Mouse (Mus musculus) embryonic facial prominence, embryonic 14.5 days (tissue): Measurements from ENCODE around the gene Iffo1. TPM values are rescaled to one million over a fixed set of nuclear protein-coding genes. Genes with fewer than 3 reads are reported as not detected.

Experiments
- ATAC-seq: fragments of 200-750 bp; cut with Nextera tagmentation; 2 replicates; pipeline ENCODE4 v1.8.0; 2017; ENCODE audit warnings: low read depth, moderate number of reproducible peaks, moderate TSS enrichment
- DNase-seq: peaks from one replicate; pipeline ENCODE4 v3.0.0-alpha.2; 2015; ENCODE audit warnings: low spot score
- H3K27ac ChIP-seq: fragments of 300-500 bp; sonication (generic); replicated peaks from 2 replicates; pipeline ENCODE4 v1.5.1; 2014; ENCODE audit warnings: low read depth, mild to moderate bottlenecking, low read length, moderate library complexity
- H3K27me3 ChIP-seq: fragments of 300-500 bp; sonication (generic); replicated peaks from 2 replicates; pipeline ENCODE4 v1.6.1; 2014; ENCODE audit warnings: low read length; ENCODE audit not compliant: control insufficient read depth, insufficient read depth
- H3K36me3 ChIP-seq: fragments of 300-500 bp; sonication (generic); 2 replicates; pipeline ENCODE4 v1.6.1; 2014; ENCODE audit warnings: low read length, mixed read lengths; ENCODE audit not compliant: control insufficient read depth, insufficient read depth
- H3K4me1 ChIP-seq: fragments of 300-500 bp; sonication (generic); 2 replicates; pipeline ENCODE4 v1.6.1; 2014; ENCODE audit warnings: antibody characterized with exemption, low read length; ENCODE audit not compliant: control insufficient read depth, insufficient read depth
- H3K4me2 ChIP-seq: fragments of 300-500 bp; sonication (generic); 2 replicates; pipeline ENCODE4 v1.6.1; 2014; ENCODE audit warnings: low read depth, mild to moderate bottlenecking, low read length, moderate library complexity, mixed read lengths
- H3K4me3 ChIP-seq: fragments of 300-500 bp; sonication (generic); 2 replicates; pipeline ENCODE4 v1.5.1; 2014; ENCODE audit warnings: low read depth, mild to moderate bottlenecking, low read length
- H3K9ac ChIP-seq: fragments of 300-500 bp; sonication (generic); 2 replicates; pipeline ENCODE4 v1.6.1; 2014; ENCODE audit warnings: low read depth, mild to moderate bottlenecking, low read length, moderate library complexity, mixed read lengths
- H3K9me3 ChIP-seq: fragments of 300-500 bp; sonication (generic); 2 replicates; pipeline ENCODE4 v1.6.1; 2016; ENCODE audit warnings: low read length; ENCODE audit not compliant: control insufficient read depth
- WGBS: fragments of 180-500 bp; shearing (Covaris S2); extraction: QIAGEN DNeasy Blood & Tissue Kit; methylation state at CpG from one replicate; pipeline ENCODE4 v1.1.7; 2014; 5-methylcytosine and 5-hydroxymethylcytosine counted together
- polyA plus RNA-seq: library from polyadenylated mRNA; unstranded; fragments of >200 nt; fragmentation: Nextera tagmentation; extraction: Ambion mirVana; gene quantifications from 2 replicates; pipeline ENCODE4 v1.2.1, GENCODE M21; 2014

Iffo1 gene
- polyA plus RNA-seq, 1 experiment from 2014 or later, result 43.7 TPM

- no peak overlapping the region for H3K4me2 ChIP-seq
- H3K9ac ChIP-seq, result no peak overlapping the region
- no peaks in the 10 kb centered on the region for H3K4me1 ChIP-seq
- H3K36me3 ChIP-seq, result peaks cover 35% of the 10 kb centered on the region
- H3K4me3 ChIP-seq, result no peak overlapping the region
- H3K27ac ChIP-seq, result no peak overlapping the region
- DNase-seq, result no peak
- H3K27me3 ChIP-seq, result no peaks in the 10 kb centered on the region
- 85% methylated on average over 4 of the region's 4 CpGs for WGBS
- H3K9me3 ChIP-seq, result no peaks in the 10 kb centered on the region
- no peak for ATAC-seq
Measured at GRCm38 (mm10) chr6:125153682-125154081, 8.6 kb downstream of the Iffo1 start.

- H3K4me3 ChIP-seq, result no peak overlapping the region
- no peaks in the 10 kb centered on the region for H3K9me3 ChIP-seq
- H3K27me3 ChIP-seq, result no peaks in the 10 kb centered on the region
- DNase-seq, result peak; percentile 56
- no peak overlapping the region for H3K4me2 ChIP-seq
- peaks cover 44% of the 10 kb centered on the region for H3K36me3 ChIP-seq
- H3K4me1 ChIP-seq, result no peaks in the 10 kb centered on the region
- no peak for ATAC-seq
- no peak overlapping the region for H3K9ac ChIP-seq
- no peak overlapping the region for H3K27ac ChIP-seq
Measured at GRCm38 (mm10) chr6:125154550-125154949, 9.5 kb downstream of the Iffo1 start.

- Histone ChIP-seq H3K27me3 (no peaks in the 10 kb centered on the region), H3K36me3 (peaks cover 50% of the 10 kb centered on the region), H3K27ac (no peak overlapping the region), H3K9ac (no peak overlapping the region), H3K9me3 (no peaks in the 10 kb centered on the region), H3K4me2 (no peak overlapping the region), H3K4me1 (no peaks in the 10 kb centered on the region), H3K4me3 (no peak overlapping the region)
- DNase-seq (no peak), ATAC-seq (no peak)
- WGBS, result 85% methylated on average over 8 of the region's 8 CpGs
Measured at GRCm38 (mm10) chr6:125155262-125155661, 10.2 kb downstream of the Iffo1 start.

- H3K4me2 ChIP-seq, result no peak overlapping the region
- H3K9ac ChIP-seq, result no peak overlapping the region
- no peak overlapping the region for H3K4me3 ChIP-seq
- DNase-seq (no peak), ATAC-seq (no peak)
- no peaks in the 10 kb centered on the region for H3K27me3 ChIP-seq
- H3K27ac ChIP-seq, result no peak overlapping the region
- peaks cover 58% of the 10 kb centered on the region for H3K36me3 ChIP-seq
- WGBS, result 90% methylated on average over 3 of the region's 3 CpGs
- no peaks in the 10 kb centered on the region for H3K9me3 ChIP-seq
- no peaks in the 10 kb centered on the region for H3K4me1 ChIP-seq
Measured at GRCm38 (mm10) chr6:125156491-125156890, 11.4 kb downstream of the Iffo1 start.

- H3K27ac ChIP-seq, result peak overlapping the region; percentile 68
- peaks cover 61% of the 10 kb centered on the region for H3K36me3 ChIP-seq
- ATAC-seq, result peak; percentile 69
- 0 out of 2 replicates have a peak overlapping the region, but pooled peaks have one; percentile 5 for H3K9ac ChIP-seq
- WGBS, result 52% methylated on average over 7 of the region's 7 CpGs
- no peak overlapping the region for H3K4me3 ChIP-seq
- no peak overlapping the region for H3K4me2 ChIP-seq
- H3K27me3 ChIP-seq, result no peaks in the 10 kb centered on the region
- no peaks in the 10 kb centered on the region for H3K4me1 ChIP-seq
- H3K9me3 ChIP-seq, result no peaks in the 10 kb centered on the region
- peak; percentile 86 for DNase-seq
Measured at GRCm38 (mm10) chr6:125156903-125157614, 12.0 kb downstream of the Iffo1 start.

GRCm38 (mm10) chr6:125158944-125159492 lies 14.0 kb downstream of the Iffo1 start:
- 83% methylated on average over 15 of the region's 15 CpGs for WGBS
- Histone ChIP-seq H3K36me3 (peaks cover 61% of the 10 kb centered on the region), H3K4me1 (peaks cover 3% of the 10 kb centered on the region; the same call in 1 of the 2 replicates), H3K9me3 (no peaks in the 10 kb centered on the region), H3K4me3 (no peak overlapping the region), H3K27me3 (no peaks in the 10 kb centered on the region), H3K4me2 (no peak overlapping the region), H3K27ac (no peak overlapping the region), H3K9ac (no peak overlapping the region)
- DNase-seq (no peak), ATAC-seq (no peak)

GRCm38 (mm10) chr6:125159773-125160557 lies 14.9 kb downstream of the Iffo1 start:
- H3K36me3 ChIP-seq, result peaks cover 66% of the 10 kb centered on the region
- peaks cover 7% of the 10 kb centered on the region; the same call in 1 of the 2 replicates for H3K4me1 ChIP-seq
- WGBS, result 77% methylated on average over 7 of the region's 7 CpGs
- no peak for DNase-seq
- H3K4me2 ChIP-seq, result no peak overlapping the region
- no peak overlapping the region for H3K4me3 ChIP-seq
- ATAC-seq, result no peak
- H3K27me3 ChIP-seq, result no peaks in the 10 kb centered on the region
- H3K9me3 ChIP-seq, result no peaks in the 10 kb centered on the region
- H3K9ac ChIP-seq, result no peak overlapping the region
- H3K27ac ChIP-seq, result peak overlapping the region; percentile 33; the same call in 1 of the 2 replicates

GRCm38 (mm10) chr6:125160558-125160853 lies 15.5 kb downstream of the Iffo1 start:
- WGBS, result 57% methylated on average over 10 of the region's 10 CpGs
- Histone ChIP-seq H3K27me3 (no peaks in the 10 kb centered on the region), H3K4me1 (peaks cover 7% of the 10 kb centered on the region; the same call in 1 of the 2 replicates), H3K36me3 (peaks cover 61% of the 10 kb centered on the region), H3K4me2 (no peak overlapping the region), H3K9ac (no peak overlapping the region), H3K9me3 (no peaks in the 10 kb centered on the region), H3K4me3 (no peak overlapping the region), H3K27ac (peak overlapping the region; percentile 33; the same call in 1 of the 2 replicates)
- ATAC-seq (no peak), DNase-seq (no peak)
